Mouse (Mus musculus) layer of hippocampus, adult 8-10 months (tissue): ENCODE measurements around the gene Mcoln2. TPM values are rescaled to one million over a fixed set of nuclear protein-coding genes. Genes with fewer than 3 reads are reported as not detected.

Experiments
- DNase-seq, 2 experiments: peaks; one replicate each; pipeline ENCODE4 v3.0.0; 2022; ENCODE audit warnings: low spot score in 2 of 2
- total RNA-seq, 4 experiments: library from RNA; stranded (reverse); gene quantifications; 2 replicates each; pipeline ENCODE4 v1.2.4; 2022

Gene Mcoln2
- total RNA-seq, 4 experiments from 2014 or later = 0.34 to 0.36 TPM; not detected in 2

DNA sequence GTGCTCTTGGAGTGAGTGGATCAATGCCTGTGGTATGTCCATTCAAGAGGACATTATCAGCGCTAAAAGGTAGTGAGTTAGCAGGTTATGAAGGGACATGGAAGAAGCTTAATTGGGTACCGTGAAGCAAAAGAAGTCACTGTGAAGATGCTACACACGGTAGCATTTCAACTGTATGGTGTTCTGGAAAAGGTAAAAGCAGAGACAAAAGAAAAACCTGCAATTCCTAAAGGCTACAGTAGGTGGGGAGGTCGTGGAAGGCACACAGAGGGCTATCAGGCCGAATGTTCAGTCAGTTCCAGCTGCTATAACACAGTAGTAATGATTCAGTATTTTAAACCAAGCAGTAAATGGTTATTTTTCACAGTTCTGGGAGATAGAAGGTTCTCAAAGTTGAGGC lies 4.1 kb upstream of the Mcoln2 start:
- DNase-seq = no peak

GRCm38 (mm10) chr3:146146131-146146530 lies 3.5 kb upstream of the Mcoln2 start:
- no peak for DNase-seq

DNA sequence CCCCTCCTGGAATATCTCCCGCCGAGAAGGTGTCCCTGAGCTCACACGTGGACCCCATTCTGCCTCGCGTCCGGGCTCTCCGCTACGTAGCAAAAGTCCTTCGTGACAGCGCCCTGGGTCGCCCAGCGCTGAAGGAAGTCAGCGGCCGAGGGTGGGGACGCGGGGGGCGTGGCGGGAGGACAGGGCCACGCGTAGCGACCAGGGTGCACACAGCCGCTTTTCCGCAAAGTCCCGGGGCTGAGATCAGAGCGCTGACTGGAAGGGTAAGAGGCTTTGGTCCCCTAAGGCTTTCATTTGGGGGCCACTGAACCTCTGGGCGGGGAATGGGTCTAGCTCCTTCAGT lies 396 bp downstream of the Mcoln2 start:
- no peak for DNase-seq

GRCm38 (mm10) chr3:146150560-146150959 lies 927 bp downstream of the Mcoln2 start:
- no peak for DNase-seq

DNA sequence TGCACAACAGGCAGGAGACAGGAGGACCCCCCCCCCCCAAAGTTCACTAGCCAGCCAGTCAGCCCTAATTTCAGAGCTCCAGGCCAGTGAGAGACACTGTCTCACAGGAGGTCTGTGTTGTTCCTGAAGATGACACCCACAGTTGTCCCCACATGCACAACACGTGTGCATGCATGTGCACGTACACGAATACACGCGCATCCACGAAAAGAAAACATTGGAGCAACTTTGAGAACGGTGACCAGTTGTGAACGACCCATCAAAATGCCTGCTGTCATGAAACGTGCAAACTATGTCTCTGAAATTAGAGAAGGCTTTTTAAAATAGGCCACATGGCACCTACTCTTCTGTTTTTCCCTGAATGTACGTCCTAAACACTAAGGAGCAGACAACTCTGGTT lies 1.7 kb downstream of the Mcoln2 start:
- DNase-seq = no peak

DNA sequence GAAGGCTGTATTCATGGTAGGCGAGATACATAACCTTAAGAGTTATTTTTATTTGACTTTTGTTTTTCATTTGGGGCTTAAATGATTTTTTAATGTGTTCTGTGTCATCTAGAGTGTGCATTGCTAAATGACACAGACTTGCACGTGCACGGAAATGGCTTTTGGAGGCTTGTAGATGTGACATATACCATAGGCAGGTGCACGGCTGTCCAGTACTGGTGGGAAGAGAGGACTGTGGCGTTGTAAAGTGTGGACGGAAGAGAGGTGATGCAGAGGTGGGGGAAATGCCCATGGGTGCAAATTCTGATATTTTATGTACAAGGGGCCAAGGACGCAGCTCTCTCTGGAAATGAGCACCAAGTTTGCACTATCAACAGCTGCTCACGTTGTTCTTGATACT lies 2.1 kb downstream of the Mcoln2 start:
- no peak for DNase-seq

DNA sequence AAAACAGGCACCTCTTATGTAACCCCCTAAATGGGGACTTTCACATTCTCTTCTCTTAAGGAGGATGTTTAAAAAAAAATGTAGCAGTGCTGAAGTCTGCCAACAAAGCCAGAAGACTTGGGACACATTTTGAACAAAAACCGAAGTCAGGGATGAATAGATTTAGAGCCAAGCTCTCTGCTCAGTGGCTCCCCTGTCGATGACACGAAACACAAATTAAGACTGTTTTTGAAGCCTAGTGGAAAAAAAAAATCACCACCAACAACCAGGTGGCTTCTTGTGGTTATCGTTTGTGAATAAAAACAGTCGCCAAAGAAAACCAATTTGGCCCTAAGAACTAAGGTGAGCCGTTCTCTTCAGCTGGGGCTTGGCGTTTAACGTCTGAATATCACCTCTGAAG lies 2.7 kb downstream of the Mcoln2 start:
- DNase-seq = no peak

DNA sequence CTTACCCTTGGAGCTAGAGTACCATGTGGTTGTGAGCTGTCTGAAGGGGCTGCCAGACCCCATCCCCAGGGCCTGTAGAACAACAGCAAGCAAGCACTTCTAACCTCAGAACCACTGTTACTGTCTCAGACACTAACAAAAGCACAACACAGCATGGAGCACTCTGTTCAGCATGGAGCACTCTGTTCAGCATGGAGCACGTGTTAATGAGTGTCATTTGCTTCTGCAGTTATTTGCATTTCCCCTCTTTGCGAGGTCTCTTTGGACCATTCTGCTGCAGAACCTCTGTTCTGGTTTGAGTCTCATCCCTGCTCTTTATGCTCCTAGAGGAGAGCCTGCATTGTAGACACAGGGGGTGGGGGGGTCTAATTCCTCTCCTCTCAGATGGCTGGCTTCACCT lies 3.3 kb downstream of the Mcoln2 start:
- DNase-seq = no peak

GRCm38 (mm10) chr3:146153862-146154611 lies 4.4 kb downstream of the Mcoln2 start:
- DNase-seq = no peak

DNA sequence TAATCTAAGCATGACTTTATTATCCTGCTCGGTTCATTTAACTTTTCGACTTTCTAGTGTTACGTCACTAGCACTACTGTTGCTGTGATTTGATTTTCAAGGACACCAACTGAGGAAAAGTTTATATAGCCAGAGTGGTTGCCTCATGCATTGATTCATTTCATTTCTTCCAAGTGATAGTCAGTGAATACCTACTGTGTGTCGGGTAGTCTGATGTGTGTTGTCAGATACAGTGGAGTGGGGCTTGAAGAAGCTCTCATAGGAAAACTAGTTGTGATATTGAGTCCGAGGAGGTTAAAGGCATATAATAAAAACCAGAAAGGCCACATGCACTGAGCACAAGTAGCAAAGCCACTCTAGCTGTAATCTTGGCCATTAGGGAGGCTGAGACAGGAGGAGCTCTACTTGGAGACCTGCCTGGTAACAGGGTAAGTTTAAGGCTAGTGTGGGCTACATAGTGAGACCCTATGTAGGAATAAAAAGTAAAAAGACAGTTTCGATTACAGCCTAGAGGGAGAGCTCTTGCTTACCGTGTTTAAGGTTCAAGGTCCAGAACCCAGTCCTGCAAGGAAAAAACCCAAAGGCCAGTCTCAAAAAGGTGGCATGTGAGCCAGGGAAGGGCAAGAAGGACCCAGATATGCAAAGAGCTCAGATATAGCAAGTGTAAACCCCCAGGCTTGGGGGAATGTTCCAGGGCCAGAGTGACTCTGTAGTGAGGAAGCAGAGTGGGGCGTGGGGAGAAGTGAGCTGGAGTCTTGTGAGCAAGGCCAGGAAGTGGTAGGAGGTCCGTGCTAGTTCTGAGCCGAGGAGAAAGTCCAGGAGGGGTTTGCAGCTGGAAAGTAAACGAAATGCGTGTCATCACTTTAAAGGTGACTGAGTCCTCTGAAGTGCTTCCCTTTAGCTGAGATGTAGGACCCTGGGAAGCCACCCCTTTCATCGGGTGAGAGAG lies 6.3 kb downstream of the Mcoln2 start:
- DNase-seq = no peak

DNA sequence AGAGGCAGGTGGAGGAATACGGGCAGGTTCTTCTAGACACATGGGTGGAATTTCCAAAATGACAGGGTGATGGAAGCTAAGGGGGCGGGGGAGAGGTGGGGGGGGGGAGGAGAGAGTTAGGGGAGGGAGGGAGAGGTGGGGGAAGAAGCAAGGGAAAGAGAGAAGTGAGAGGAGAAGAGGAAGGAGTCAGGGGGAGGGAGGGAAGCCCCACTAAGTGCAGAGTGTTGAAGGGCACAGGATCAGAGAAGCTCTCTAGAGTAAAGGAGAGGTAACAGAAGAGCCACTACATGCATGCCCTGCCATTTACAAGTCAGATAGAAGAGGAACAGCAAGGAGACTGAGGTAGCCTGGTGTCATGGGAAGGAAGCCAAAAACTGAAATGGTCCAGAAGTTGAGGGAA lies 7.2 kb downstream of the Mcoln2 start:
- no peak for DNase-seq

DNA sequence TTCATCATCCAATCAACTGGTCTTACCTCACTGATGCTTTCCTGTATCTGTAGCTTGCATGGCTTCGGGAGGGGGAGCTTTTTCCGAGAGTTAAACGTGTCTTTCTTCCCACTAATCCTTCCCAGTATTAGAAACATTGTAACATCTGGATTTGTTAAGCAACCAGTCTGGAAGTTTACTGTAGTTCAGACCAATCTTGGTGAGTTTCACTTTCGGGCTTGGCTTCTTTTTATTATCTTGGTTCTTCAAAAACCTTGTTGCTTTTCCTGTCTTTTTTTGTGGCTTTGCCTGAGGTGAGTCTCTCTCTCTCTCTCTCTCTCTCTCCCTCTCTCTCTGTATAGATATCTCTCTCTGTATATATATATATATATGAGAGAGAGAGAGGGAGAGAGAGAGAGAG lies 8.4 kb downstream of the Mcoln2 start:
- DNase-seq = no peak

- DNase-seq = no peak
These were observed 9.7 kb downstream of the Mcoln2 start for GRCm38 (mm10) chr3:146159360-146159759.

DNA sequence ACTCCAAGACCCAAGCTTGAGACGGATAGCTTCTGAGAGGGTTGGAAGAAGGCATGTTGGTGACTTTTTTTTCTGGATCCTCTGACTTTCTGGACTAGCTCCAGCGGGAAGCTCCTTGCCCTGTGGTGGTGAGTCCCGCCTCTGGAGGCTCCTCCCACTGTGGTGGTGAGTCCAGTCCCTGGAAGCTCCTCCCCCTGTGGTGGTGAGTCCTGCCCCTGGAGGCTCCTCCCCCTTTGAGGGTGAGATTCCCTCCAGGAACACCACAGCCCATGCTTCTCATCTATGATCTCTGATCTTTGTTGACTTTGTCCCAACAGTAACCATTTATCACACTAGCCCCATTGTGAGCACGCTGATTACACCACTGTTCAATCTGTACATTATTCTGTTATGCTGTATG lies 12.6 kb downstream of the Mcoln2 start:
- no peak for DNase-seq

DNA sequence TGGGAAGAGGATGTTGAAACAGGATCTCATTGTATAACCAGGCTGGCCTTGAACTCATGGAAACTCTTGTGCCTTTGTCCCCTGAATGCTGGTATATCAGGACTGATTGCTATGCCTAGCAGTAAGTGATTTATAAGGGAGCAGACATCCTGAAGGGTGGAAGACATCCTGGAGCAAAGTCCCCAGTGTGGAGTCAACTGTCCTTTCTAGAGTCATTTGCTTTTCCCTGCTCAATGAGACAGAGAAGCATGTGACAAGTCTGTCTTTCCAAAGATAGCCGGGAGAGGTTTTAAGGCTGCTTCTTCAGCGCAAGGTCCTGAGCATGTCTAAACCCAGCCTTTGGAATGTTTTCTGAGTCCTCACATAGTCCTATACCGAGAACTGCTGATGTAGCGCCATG lies 19.7 kb downstream of the Mcoln2 start:
- DNase-seq = no peak

GRCm38 (mm10) chr3:146173030-146173429 lies 23.4 kb downstream of the Mcoln2 start:
- no peak for DNase-seq

GRCm38 (mm10) chr3:146174215-146174614 lies 24.6 kb downstream of the Mcoln2 start:
- DNase-seq = no peak

GRCm38 (mm10) chr3:146177295-146177694 lies 27.7 kb downstream of the Mcoln2 start:
- no peak for DNase-seq

GRCm38 (mm10) chr3:146177748-146178582 lies 28.3 kb downstream of the Mcoln2 start:
- DNase-seq = peak; percentile 19 to 82

DNA sequence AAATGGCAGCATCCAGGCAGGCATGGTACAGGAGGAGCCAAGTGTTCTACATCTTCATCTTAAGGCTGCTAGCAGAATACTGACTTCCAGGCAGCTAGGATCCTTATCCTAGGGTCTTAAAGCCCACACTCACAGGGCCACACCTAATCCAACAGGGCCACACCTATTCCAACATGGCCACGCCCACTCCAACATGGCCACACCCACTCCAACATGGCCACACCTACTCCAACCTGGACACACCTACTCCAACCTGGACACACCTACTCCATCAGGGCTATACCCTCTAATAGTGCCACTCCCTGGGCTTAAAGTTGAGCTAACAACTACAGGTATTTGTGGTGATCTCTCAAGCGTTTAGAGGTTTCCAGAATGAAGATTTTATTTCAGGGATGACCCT lies 30.7 kb downstream of the Mcoln2 start:
- DNase-seq = no peak

GRCm38 (mm10) chr3:146180986-146181385 lies 31.4 kb downstream of the Mcoln2 start:
- DNase-seq = peak in 1 of 2 experiments; percentile 16
